In the genomic region with DNA sequence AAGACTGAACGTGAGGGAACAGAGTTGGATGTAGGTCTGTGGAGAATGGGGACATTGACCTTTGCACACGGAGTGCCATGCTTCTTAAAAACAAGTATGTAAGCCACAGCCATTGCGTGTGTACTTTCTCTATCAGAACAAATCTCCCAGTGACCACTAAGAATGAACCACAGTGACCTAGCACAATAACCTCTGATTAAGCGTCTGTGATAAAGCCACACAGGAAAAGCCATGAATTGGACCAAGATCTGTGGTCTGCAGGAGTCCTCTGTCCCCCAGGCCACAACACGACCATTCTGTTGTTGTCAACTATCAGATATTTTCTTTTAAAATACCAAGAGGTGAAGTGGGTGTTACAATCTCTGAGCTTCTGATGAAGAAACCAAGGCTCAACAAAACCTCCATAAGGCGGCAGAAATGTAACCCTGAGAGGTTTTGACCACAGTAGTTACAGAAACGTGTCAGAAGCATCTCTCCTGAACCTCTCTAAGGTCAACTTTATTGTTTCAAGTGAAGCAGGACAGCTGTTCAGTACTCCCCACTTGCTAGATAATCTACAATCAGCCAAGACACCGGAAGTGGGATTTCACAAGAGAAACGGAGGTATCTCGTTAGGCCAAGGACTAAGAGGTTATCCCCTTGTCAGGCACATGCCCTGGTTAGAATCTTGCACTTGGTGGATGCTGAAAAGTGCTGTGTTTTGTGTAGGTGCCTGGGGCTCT, we compare ENCODE assay signal across 25 mouse cellular contexts.
DNase-seq lines count a peak whose midpoint lies in the region; ATAC-seq lines count a peak whose summit lies in the region.
"Had no signal": no experiment of that assay in that cellular context is flagged by ENCODE, and none has a peak within 500 bp of the region (broad histone marks: within the 10 kb centered on the region; RNA-seq: fewer than 3 reads in every experiment).

No protein-coding gene starts in this region.

- no peaks in the 10 kb centered on the region for H3K9me3 ChIP-seq in kidney, embryonic 16.5 days (ENCODE audit: low read length)
- no peaks in the 10 kb centered on the region for H3K9me3 ChIP-seq in megakaryocyte, embryonic 14.5 days
- no peaks in the 10 kb centered on the region for H3K9me3 ChIP-seq in hindbrain, embryonic 11.5 days (ENCODE audit: control insufficient read depth, low read length)
- H3K9me3 ChIP-seq: embryonic facial prominence, embryonic 15.5 days; hindbrain, embryonic 13.5 days; limb, embryonic 10.5 days; liver, embryonic 13.5 days; lung, embryonic 15.5 days; neural tube, embryonic 12.5 days had no signal

- 0 out of 2 replicates have a peak overlapping the region, but pooled peaks have one; percentile 3 for H3K9ac ChIP-seq in kidney, embryonic 16.5 days (replicated peaks; ENCODE audit: low read length)
- no peak overlapping the region for H3K9ac ChIP-seq in hindbrain, embryonic 11.5 days (ENCODE audit: low read depth, low read length)
- H3K9ac ChIP-seq: embryonic facial prominence, embryonic 15.5 days; hindbrain, embryonic 13.5 days; liver, embryonic 13.5 days; lung, embryonic 15.5 days; neural tube, embryonic 12.5 days had no signal

- H3K27ac ChIP-seq in kidney, embryonic 16.5 days (ENCODE audit: low read length), result peak overlapping the region; percentile 26
- H3K27ac ChIP-seq in hindbrain, embryonic 11.5 days (ENCODE audit: low read depth, low read length), result no peak overlapping the region
- H3K27ac ChIP-seq: embryonic facial prominence, embryonic 15.5 days; hindbrain, embryonic 13.5 days; limb, embryonic 10.5 days; liver, embryonic 13.5 days; lung, embryonic 15.5 days; neural tube, embryonic 12.5 days had no signal

- no peaks in the 10 kb centered on the region for H3K27me3 ChIP-seq in kidney, embryonic 16.5 days (ENCODE audit: insufficient read depth, low read length)
- peaks cover 31% of the 10 kb centered on the region for H3K27me3 ChIP-seq in megakaryocyte, embryonic 14.5 days (replicated peaks)
- no peaks in the 10 kb centered on the region for H3K27me3 ChIP-seq in hindbrain, embryonic 11.5 days (ENCODE audit: control insufficient read depth, insufficient read depth, low read length)
- H3K27me3 ChIP-seq: embryonic facial prominence, embryonic 15.5 days; hindbrain, embryonic 13.5 days; liver, embryonic 13.5 days; lung, embryonic 15.5 days; neural tube, embryonic 12.5 days had no signal

- peaks cover 20% of the 10 kb centered on the region; the same call in 1 of the 2 replicates for H3K4me1 ChIP-seq in kidney, embryonic 16.5 days (ENCODE audit: insufficient read depth, low read length)
- H3K4me1 ChIP-seq in megakaryocyte, embryonic 14.5 days, result peaks cover 30% of the 10 kb centered on the region
- no peaks in the 10 kb centered on the region for H3K4me1 ChIP-seq in hindbrain, embryonic 11.5 days (replicated peaks; ENCODE audit: control insufficient read depth, insufficient read depth, low read length)
- H3K4me1 ChIP-seq: hindbrain, embryonic 13.5 days; neural tube, embryonic 12.5 days had no signal

- no peak for DNase-seq in kidney, adult 11 months
- peak; percentile 83 for DNase-seq in 416B (ENCODE audit: low read depth)
- DNase-seq in lung, postnatal 36 days, result no peak
- no peak for DNase-seq in hindbrain, embryonic 11.5 days (ENCODE audit: low spot score)
- DNase-seq: adrenal gland, postnatal 10 days; cerebellum, adult 9-10 months; gastrocnemius, postnatal 10 days; heart, adult 11 months; heart, postnatal 10 days; kidney, adult 9 months; liver, embryonic 13.5 days; lung, postnatal 4 days; thymus, postnatal 25 days had no signal

- no peaks in the 10 kb centered on the region for H3K36me3 ChIP-seq in kidney, embryonic 16.5 days (ENCODE audit: insufficient read depth, low read length)
- no peaks in the 10 kb centered on the region for H3K36me3 ChIP-seq in megakaryocyte, embryonic 14.5 days (replicated peaks; ENCODE audit: low read length)
- H3K36me3 ChIP-seq in hindbrain, embryonic 11.5 days (ENCODE audit: control insufficient read depth, insufficient read depth, low read length), result no peaks in the 10 kb centered on the region
- H3K36me3 ChIP-seq: embryonic facial prominence, embryonic 15.5 days; hindbrain, embryonic 13.5 days; limb, embryonic 10.5 days; liver, embryonic 13.5 days; lung, embryonic 15.5 days; neural tube, embryonic 12.5 days had no signal

- WGBS in kidney, embryonic 16.5 days, result 50% methylated on average over 10 of the region's 10 CpGs
- WGBS in hindbrain, embryonic 11.5 days, result 85% methylated on average over 10 of the region's 10 CpGs

- ATAC-seq in kidney, embryonic 16.5 days (ENCODE audit: low FRiP score, low TSS enrichment), result no peak
- peak; percentile 69 for ATAC-seq in common myeloid progenitor, adult 5-6 weeks (replicated peaks; ENCODE audit: low read depth, poor library complexity, severe bottlenecking)
- no peak for ATAC-seq in hindbrain, embryonic 11.5 days (ENCODE audit: low FRiP score)
- ATAC-seq in cerebellum, adult (ENCODE audit: insufficient number of reproducible peaks, low FRiP score, low TSS enrichment), result no peak
- ATAC-seq: forebrain, embryonic 14.5 days had no signal

- no peak overlapping the region for H3K4me2 ChIP-seq in kidney, embryonic 16.5 days (replicated peaks; ENCODE audit: low read depth, low read length)
- no peak overlapping the region for H3K4me2 ChIP-seq in hindbrain, embryonic 11.5 days (replicated peaks; ENCODE audit: low read depth, low read length)
- H3K4me2 ChIP-seq: embryonic facial prominence, embryonic 15.5 days; heart, embryonic 11.5 days; hindbrain, embryonic 13.5 days; liver, embryonic 13.5 days; lung, embryonic 15.5 days; midbrain, embryonic 11.5 days; neural tube, embryonic 12.5 days had no signal

- H3K4me3 ChIP-seq in kidney, embryonic 16.5 days (ENCODE audit: low read length), result no peak overlapping the region
- peak overlapping the region; percentile 16 for H3K4me3 ChIP-seq in megakaryocyte, embryonic 14.5 days (replicated peaks)
- H3K4me3 ChIP-seq in hindbrain, embryonic 11.5 days (ENCODE audit: low read depth, low read length), result no peak overlapping the region
- H3K4me3 ChIP-seq: embryonic facial prominence, embryonic 15.5 days; hindbrain, embryonic 13.5 days; limb, embryonic 10.5 days; liver, embryonic 13.5 days; lung, embryonic 15.5 days; neural tube, embryonic 12.5 days had no signal
